Mouse (Mus musculus) gastrocnemius, postnatal 25 days (tissue): ENCODE measurements at regions not wholly inside any gene's neighbourhood (a gene's known extent, or its start where the extent isn't known, plus 50 kb on each side); places are given as distances from the start of the nearest gene placed in this dataset.

ENCODE experiments used
- DNase-seq: peaks from one replicate; pipeline ENCODE4 v3.0.0; 2022

DNA sequence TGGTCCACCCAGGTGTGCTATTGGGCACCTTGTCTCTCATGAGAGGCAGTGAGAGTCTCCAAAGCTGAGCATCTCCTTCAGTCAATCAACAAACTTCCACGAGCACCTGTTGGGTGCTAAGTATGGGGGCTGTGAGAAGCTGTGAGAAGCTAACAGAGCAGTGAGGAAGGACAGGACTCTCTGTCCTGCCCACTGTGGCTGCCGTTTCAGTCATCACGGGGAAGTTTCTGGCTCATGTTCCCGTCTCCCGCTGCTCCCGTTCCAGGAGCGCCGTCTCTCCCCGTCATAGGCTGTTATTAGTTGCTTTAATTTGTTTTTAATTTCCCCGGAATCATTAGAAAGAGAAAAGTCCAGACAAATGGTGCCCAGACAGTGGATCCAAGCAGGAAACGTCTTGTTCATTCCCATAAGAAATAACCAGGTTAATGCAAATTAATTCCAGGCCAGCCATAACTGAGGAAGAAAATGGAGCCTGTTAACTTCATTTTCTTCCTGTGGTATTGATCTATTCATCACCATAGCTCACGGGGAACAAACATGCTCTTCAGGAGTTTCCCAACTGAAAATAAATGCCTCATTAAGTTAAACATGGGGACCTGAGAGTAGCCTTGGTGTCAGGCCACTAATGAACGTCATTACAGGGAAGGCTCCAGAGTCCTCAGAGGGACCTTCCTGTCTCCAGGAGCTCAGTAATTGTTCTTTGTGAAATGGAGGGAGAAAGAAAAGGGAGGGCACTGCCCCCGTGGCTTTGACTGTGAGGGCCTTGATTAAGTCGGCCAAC is 70.3 kb downstream of the Matn1 start:
- DNase-seq = no peak

DNA sequence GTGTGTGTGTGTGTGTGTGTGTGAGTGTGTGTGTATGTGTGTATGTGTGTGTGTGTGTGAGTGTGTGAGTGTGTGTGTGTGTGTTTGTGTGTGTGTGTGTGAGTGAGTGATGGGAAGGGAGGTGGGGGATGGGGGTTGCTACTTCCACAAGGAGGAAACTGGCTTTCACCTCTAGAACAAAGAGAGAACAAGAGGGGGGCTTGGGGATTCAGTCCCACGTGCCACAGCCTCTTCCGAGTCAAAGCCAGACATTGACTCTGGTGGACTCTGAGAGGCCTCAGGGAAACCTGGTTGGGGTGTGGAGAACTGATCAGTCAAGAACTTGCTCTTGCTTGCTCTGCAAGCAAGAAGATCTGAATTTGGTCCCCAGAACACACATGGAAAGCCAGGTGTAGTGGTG is 71.0 kb downstream of the Matn1 start:
- no peak for DNase-seq

DNA sequence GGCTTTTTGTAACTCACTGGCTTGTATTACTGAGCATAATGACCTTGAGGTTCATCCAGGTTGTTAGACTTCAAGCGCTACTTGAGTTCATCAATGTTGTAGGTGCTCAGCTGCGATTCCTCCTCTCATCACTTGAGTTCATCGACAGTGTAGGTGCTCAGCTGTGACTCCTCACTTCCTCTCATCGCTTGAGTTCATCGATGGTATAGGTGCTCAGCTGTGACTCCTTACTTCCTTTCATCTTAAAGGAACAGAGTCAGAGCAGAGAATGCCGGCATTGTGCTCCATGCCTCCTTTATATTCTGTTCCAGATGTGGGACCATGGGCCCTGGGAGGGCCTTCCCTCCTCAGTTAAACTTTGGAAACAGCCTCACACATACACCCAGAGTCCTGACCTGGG is 79.4 kb downstream of the Matn1 start:
- DNase-seq = no peak

DNA sequence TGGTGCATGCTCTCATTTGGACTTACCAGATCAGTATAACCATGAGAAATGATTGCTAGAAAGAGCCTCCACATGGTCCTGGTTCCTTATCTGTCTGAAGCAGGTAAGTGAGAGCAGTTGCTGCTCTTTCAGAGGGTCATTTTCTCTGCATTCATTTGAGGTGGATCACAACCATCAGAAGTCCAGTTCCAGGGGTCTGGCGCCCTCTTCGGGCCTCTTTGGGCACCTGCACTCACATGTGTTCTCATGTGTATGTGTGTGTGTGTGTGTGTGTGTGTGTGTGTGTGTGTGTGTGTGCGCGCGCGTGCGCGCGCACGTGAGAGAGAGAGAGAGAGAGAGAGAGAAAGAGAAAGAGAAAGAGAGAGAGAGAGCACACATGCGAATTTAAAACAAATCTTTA is 92.1 kb downstream of the Matn1 start:
- DNase-seq = no peak

DNA sequence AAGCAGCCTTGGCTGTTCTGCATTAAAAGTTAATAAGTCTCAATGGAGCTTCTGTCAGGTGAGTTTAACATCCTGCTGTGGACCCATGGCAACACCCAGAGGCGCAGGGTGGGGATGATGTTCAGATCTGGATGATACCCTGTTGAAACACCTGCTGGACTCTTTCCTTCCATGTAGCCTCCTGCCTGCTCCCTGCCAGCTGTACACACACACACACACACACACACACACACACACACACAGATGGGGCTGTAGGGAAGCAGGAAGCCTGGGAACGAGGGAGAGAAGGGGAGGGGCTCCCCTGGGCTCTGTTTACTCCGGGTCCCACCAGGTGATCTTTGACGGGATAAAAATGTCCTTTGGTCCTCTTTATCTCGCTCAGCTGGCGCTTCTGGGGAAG is 93.0 kb downstream of the Matn1 start:
- no peak for DNase-seq

DNA sequence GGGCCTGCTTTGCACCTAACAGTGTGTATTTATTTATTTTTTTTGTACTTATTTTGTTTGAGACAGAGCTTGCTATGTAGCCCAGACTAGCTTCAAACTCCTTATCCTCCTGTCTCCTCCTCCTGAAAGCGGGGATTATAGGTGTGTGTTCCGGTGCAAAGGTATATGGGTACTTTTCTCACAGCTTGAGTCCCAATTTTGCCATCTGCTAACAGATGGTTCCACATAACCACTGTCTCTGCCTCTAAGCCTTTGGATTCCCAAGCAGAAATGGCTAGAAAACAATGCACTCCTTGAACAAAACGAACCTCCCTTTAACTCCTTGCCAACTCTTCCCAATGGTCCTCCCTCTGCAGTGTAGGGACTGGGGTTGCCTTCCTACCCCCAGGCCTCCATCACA is 95.5 kb downstream of the Matn1 start:
- no peak for DNase-seq

DNA sequence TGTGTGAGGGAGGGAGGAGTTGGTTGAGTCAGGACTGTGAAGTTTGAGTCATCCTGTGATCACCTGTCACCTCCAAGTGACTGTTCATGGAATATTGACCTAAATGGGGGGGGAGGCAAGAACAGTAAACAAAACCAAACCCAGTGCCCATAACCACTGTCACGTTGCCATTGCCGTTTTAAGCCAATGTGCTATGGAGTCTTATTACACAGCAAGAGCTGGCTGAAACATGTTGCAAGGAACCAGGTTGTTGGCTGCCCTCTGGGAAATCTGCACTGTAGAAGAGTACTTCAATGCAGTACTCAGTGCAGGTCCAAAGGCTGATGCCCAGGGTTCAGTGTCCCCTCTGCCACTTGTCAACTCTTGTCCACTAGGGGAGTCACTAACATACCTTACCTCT is 97.0 kb downstream of the Matn1 start:
- no peak for DNase-seq

DNA sequence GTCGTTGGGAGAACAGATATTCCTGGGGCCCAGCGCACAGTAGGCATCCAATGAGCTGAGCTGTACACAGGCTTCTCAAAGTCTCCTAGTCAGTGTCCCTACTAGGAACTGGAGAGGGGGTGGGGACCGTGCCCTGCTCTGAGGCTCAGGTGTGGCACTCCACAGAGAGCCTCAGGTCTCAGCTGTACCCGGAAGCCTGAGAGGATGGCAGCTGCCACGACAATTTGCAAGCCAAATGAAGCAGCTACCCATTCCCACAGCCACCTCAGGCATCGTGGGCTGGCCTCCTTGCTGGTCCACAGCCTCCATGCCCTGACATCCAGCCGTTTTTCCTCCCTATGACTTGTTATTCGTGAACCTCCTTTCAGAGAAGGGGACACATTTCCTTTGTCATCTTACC is 101.9 kb downstream of the Matn1 start:
- no peak for DNase-seq

DNA sequence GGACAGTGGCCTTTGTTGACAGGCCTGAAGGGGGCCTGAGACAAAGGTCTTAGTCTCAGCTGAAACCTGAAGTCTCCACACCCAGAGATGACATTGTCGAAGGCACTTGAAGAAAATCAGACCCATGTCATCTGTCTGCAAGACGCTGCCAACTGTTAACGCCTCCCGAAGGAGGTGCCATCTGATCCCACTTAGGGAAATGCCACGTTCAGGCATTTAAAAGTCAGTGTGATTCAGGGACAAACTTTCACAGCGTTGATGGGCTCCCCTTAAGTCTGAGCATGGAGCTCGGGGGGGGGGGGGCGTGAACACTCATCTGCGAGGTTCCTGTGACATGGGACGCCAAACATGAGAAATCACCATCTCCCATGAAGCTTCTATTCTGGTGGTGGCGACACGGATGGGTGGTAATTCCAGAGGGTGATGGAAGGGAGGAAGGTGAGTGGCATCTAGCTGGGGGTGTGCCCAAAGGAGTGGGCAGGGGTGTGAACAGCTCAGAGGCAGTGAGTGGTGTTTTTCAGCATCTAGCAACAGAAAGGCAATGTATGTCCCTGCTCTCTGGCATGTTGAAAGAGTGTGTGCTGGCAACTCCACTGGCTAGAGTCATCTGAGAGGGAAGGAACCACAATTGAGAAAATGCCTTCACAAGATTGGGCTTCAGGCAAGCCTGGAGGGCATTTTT is 102.9 kb downstream of the Matn1 start:
- no peak for DNase-seq

DNA sequence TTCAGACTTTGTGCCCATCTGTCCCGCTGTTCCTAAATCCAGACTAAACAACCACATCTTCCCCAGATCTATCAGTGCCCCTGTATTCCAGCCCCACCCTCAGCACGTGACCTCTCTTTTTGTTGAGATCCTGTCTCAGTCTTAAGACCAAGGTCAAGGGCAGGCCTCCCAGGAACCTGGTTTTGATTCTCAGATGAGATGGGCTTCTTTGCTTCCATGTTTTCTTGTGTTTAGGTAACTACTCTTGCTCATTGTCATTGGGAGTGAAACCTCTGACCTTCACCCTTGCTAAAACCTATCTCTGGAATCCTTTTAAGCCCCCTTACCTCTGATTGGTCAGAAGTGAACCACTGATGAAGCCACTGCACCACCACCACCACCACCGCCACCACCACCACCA is 112.1 kb downstream of the Matn1 start:
- no peak for DNase-seq

DNA sequence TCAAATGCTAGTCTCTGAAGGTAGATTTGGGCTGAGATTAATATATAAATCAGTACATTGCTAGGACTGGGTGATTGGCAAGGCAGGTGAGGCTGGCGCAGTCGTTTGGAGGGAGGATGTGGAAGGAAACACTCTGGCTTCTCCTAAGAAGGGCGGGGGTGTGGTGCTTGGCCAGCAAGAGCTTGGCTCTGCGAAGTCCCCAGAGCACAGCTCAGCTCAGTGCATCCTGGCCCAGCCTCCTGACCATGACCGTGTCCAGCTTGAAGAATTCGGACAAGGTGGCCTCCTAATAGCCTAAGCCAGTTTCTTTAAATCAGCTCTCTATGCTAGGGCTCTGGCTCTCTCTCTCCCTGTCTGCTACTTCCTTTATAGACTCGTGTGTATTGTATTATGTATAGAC is 115.4 kb downstream of the Matn1 start:
- DNase-seq = no peak

DNA sequence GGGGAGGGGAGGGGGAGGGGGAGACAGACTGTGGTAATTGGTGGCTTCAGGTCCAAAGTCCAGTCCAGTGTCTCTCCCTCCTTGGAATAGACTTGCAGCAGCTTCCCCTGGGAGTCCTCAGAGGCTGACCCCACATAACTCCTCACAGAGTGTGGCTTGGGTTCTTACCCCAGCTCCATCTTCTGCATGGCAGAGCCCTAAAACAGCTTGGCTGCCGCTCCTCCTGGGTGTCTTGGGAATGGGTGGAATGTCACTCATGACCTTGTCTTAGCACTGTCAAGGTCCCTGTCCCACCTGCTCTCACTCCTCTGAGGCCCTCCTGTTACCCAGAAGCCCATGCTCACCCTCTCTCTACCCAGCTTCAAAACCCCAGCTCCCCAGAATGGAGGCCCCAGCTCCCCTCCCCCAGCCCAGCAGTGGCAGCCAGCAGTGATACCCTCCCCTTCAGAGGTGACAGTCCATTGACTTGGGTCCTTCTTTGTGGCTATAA is 116.1 kb downstream of the Matn1 start:
- DNase-seq = no peak

DNA sequence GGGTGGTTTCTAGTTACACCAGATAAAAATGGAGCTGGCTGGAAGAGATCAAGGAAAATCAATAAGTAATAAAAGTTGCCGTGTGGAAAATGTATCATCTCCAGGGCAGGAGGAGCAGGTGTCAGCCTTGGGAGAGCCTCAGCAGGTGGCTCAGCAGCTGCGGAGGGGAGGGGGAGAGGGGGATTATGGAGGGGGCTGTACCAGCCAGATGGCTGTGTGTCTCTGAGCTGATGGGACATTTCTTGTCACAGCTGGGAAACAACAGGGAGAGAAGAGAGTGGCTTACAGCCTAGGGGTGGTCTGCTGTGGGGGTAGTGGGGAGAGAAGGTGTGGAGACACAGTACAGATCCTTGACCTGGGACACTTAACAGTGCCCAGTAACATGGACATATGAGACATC is 116.5 kb downstream of the Matn1 start:
- no peak for DNase-seq

DNA sequence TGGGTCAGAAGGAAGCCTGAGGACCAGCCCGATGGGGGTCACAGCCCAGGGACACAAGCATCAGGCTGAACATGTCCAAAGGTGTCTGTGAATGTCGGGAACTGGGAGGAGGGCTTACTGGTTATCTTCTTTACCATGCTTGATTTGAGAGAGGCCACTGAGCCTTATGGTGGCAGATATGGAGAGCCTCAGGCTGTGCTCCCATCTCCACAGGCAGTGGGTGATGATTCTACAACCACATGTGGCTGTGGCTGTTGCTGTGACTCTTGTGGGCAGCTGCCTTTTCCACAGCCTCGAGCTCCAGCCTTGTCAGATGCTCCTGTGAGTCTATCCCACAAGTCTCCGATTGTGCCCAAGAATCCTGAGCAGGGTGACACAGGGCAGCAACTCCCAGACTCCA is 118.4 kb downstream of the Matn1 start:
- no peak for DNase-seq

DNA sequence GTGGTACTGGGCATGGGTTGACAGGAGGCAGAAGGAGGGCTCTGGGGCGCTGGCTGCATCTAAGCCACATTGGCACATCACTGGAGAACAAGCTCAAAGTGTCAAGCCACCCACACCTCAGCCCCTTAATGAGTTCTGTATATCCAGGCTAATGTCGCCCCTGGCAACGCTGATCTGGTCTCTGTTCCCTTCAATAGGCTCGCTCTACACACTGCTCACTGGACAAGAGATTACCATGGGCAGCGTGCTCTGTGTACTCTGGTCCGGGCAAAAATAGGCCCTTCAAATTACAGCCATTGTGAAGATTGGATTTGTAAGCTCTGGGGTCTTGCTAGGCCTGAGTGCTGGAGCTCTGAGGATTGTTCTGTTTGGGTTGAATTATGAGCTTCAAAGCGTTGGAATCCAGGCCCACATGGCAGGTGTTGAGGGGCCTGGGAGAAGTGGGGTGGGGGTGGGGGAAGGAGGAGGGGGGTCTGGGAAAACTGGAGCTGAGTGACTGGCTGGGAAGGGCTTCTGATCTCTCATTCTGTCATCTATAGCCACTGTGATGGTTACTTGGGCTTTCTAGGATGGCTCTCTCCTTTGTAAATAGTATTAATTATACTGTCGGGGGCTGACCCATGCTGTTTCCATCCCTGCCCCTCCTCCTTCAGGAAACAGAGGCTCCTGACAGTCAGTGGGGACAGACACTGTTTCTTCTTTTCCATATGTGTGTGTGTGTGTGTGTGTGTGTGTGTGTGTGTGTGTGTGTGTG is 122.2 kb downstream of the Matn1 start:
- DNase-seq = no peak

DNA sequence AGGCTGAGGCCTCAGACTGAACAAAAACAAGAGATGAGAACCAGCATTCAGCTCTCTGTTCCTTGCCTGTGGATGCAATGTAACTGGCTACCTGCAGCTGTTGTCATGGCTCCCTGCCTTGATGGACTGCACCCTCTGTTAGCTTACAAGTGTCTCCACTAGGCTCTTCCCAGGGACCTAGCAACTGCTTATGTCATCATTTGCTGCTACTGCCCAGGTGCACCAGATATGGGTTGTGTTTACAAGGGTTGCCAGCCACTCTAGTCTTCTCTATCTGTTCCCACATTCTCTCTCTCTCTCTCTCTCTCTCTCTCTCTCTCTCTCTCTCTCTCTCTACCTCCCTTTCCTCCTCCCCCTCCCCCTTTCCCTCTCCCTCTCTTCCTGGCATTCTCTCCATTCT is 126.4 kb downstream of the Matn1 start:
- DNase-seq = no peak

DNA sequence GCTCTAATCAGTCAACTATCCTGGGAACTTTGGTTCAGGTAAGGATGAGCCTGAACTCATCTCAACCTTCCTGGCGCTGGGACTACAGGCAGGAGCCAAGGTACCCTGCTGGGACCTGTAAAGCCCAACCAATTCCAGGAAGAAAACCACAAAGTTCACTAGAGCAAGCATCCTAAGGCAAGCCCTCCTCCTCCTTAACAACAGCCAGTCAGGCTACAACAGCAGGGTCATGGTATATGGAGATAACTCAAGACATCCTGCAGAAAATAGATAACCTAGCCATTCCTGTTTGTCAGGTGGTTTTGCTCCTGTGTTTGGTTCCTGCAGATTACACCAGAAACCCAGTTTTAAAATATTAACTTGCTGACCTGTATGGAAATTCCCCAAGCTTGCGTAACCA is 128.4 kb downstream of the Matn1 start:
- no peak for DNase-seq

DNA sequence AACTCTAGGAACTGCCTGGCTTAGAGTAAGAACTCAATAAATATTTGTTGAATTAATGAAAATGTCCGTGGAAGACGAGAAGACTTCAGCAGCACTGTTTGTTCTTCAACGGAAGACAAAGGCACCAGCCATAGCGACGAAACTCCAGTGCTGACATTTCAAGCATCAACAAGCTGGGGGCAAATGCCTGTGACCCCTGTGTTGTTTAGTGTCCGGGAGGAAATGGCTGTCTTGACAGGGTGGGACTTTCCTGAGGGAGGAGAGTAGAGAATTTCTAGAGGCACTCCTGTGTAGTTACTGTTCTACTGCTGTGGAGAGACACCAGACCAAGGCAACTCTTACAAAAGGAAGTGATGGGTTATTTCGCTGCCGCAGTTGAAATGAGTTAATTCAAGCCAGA is 129.2 kb downstream of the Matn1 start:
- DNase-seq = no peak

DNA sequence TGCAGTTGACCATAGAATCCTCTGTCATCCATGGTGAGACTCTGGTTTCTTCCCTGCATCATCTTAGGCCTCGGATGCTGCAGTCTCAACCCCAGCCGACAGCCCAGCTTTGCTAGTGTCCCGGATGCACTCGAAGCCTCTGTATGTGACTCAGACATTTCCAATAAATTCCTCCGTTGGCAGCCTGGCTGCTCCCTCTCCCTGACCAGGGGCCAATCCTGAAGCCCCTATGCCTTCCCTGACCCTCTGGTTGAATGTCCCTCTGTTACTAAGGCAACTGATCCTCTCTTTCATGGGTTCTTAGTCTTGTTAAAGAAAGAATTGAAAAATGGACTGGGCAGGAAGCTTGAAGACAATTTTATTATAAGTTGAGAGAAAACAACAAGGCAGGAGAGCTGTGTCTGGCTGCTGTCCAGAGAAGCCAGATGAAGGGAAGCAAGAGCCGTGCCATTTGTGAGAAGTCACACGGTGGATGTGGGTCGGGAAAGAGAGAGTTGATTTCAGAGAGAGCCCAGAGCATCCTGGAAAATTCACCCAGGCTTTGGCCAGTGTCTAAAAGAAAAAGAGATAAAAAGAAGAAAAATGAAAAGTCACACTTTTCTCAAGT is 131.2 kb downstream of the Matn1 start:
- DNase-seq = no peak

DNA sequence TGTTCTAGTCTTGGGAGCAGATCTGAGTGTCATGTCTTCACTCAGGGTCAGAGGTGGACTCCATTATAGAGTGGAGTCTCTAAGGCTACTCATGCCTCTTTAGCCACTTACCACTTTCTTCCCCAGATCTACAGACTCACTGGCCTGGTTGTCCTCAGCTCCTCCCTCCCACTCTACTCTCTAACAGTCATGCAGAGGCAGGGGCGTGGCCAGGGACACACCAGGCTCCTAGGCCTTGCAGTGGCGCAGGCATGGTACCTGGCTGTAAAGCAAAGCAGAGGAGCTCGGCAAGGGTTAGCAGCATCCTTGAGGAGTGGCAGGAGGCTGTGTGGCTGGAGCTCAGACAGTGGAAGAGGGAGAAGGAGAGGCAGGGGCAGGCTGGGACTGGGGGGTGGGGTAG is 132.4 kb downstream of the Matn1 start:
- no peak for DNase-seq

DNA sequence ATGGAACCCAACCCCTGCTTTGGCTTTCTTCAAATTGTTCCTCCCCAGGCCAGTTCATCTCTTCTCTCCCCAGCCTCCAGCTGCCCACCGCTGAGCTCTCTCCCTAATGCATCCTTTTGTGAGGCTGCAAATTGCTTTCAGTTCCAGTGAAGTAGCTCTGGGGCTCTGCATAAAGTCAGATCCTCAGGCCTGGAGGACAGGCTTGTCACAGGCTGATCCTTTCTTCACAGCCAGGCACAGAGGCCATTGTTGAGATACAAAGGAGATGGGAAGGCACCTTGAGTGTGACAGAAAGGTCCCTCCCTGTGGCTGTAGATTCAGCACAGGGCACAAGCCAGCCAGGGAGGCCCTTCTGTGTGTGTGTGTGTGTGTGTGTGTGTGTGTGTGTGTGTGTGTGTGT is 135.9 kb downstream of the Matn1 start:
- DNase-seq = no peak

DNA sequence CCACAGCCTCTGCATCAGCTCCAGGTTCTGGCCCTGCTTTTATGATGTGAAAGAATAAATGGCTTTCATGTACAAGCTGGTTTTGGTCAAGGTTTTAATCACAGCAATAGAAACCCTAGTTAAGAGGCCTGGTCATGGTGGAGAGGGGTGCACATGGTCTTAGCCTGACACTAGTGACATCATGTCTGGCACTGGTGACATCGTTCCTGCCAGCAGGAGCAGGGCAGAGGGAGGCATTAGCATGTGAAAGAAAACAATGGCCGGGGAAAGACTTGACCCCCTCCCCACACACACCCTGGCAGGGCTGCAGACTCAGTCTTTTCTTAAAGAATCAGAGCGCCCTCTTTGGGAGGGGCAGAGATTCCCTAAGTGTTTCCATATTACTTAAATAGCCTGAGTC is 139.2 kb downstream of the Matn1 start:
- no peak for DNase-seq

DNA sequence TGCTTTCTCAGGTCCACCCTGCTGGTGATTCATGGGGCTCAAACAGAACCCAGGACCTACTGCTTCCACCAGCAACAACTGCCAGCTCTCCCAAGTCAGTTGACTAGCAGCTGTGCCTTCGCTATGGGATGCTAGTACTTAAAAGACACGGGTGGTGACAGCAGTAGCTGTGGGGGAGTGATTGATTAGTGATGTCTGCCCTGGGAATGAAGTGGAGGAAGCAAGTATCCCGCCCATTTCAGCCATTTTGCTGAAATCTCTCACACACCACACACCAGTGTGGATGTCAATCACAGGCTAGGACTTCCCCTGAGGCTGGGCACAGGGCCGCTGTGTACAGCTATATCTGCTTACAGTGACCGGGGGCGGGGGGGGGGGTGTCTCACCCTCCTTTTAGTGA is 153.2 kb downstream of the Matn1 start:
- no peak for DNase-seq
